Mouse (Mus musculus): ENCODE measurements at regions not wholly inside any gene's neighbourhood (a gene's known extent, or its start where the extent isn't known, plus 50 kb on each side); places are given as distances from the start of the nearest gene placed in this dataset.
"Not testable (repeated sequence)": the region's sequence is repeated elsewhere in the genome, so short reads cannot be mapped to it uniquely, and the experiment has no call there.

DNA sequence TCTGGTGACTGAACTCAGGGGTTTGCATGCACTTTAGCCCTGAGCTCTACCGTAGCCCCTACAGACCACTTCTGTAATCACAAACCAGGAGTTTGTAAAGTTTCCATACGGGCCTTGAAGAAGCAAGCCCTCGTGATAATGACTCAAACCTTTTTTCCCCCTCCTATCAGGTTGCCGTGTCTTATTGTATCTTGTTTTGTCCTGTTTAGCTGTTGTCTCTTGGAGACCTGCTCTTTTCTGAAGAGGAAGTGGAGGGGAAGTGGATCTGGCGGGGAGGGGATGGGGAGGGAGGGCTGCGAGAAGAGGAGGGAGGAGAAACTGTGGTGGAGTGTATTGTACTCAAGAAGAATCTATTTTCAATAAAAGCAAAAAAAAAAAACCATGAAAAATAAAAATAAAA, 87.0 kb downstream of the Fam43a start:
- no peak for DNase-seq

DNA sequence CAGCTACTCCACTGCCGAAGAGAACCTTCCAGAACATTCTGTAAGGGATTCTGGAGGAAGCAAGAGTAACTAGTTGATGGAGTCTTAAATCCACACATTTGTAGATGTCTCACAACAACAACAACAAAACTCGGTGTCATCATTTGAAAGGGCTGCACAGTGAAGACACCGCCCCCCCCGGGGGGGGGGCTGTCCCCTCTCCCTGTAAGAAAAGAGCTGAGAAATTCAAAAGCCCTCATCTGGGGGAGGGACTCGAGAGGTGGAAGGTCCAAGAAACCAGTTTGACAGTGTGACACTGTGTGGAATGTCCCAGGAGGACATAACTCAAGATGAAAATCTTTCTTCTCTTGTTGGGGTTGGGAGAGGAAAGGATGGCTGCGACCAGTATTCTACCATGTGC, 87.7 kb downstream of the Fam43a start:
- DNase-seq, result no peak

DNA sequence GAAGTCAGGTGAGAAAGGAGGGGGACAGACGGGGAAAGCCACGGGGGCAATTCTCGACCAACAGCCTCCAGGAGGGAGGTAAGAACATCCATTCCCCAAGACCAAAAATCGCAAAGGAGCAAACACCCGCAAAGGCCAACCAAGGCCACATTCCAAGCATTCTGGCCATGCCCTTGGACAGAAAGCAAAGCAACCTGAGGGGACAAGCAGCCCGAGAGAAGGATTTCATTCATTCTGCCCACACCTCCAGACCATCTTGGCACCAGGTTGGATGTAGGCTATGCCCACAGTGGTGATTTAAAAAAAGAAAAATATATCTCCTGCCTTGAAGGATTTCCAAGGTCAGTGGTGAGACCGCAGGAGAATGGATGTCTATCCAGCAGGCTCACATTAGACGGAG, 88.2 kb downstream of the Fam43a start:
- DNase-seq, result peak in 1 of 2 experiments; percentile 49

DNA sequence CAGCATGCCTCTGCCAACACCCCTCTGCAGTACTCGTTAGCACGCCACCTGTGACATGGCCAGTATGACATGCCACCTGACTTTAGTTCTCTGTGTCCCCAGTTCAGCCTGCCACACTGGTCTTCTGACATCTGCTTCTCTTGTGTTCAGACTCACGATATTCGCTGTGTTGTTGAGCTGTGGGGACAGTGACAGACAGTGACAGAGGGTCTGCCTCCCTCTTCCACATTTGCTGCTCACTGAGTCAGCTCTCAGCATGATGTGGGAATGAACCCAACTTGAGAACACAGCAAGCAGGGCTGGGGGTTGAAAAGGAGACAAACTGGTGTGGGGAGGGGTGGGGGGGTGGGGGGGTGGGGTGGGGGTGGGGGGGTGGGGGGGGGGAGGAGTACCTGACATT, 91.0 kb downstream of the Fam43a start:
- DNase-seq, result no peak

DNA sequence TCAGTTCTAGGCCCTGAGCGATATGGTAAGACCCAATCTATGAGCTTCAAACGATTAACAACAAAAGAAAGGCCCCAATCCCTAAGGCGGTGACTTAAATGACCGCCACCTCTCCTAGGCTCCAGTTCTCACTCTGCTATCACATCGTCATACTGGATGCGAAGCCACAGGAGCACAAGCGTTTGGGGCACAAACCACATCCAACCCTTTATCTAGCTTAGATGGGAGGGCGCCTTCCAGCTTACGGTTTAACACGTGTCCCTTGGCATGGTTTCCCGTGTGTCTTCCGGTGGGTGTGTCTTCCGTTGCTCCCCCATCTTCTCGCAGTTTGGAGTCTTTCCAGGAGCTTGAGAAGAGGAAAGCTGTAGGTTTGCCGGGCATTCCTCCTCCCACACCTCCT, 92.4 kb downstream of the Fam43a start:
- peak; percentile 37 to 46 for DNase-seq

DNA sequence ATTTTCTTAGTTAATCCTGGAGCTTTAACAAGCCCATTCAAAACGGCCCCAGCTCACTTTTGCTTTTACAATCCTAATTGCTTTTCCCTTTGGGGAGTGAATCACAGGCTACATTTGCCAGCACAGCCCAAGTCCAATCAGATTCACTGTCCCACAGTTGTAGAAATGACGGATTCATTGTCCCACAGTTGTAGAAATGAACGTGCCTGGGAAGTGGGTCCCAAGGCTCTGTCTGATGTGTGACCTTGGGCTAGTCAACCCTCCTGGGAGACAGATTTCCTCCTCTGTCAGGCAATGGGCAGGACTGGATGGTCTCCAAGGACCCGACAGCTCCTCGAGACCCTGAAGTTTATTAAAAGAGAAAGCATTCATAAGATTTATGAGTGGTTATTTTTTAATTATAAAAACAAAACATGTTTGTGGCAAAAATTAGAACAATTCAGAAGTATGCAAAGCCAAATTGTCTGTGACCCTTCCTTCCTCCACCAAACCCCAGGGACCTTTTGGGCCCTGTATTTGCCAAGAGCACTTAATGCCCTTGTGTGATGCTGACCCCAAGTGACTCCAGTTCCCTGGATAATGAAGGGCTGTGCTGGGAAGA, 93.1 kb downstream of the Fam43a start:
- DNase-seq, result peak; percentile 66 to 86

DNA sequence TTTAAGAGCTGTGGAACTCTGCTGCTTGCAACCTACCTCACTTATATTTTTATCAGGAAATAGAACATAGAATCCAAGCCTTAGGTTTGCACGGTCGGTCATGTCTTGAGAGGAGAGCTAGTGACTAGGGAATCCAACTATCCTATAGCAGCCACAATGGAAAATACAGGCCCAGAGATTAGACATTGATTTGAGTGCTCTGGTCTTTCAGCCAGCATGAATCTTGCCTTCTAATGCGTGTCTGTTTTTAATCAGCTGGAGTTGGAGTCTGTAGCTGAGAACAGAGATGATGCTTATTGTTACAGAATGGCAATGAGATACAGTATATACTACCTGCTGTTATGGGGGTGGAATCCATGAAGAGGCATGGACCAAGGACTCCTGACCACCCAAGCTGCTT, 93.7 kb downstream of the Fam43a start:
- DNase-seq, result no peak

DNA sequence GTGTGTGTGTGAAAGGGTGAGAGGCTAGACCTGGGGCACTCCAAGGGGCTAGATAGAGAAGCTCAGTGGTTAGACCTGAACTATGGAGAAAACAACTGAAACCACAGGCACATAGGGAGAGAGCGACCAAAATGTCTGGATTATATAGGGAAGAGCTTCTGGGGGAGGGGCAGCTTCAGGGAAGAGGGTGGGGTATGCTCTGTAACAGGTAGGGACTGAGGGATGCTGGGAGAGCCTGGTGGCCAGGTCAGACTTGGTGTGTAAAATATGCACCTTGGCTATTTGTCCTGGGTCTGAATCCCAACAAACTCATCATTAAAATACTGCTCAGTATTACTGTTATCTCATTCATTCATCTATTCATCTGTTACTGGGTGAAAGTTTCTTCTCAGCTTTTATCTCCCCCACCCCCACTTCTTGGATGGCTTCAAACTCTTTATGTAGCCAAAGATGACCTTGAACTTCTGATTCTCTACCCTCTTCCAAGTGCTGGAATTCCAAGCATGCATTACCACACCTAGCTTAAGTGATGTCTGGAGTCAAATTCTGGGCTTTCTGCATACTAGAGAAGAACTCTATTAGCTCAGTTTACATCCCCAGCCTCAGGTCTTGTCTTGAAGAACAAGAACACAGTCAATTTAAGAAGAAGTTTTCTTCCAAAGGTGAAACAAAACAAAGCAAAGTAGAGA, 94.5 kb downstream of the Fam43a start:
- no peak for DNase-seq

DNA sequence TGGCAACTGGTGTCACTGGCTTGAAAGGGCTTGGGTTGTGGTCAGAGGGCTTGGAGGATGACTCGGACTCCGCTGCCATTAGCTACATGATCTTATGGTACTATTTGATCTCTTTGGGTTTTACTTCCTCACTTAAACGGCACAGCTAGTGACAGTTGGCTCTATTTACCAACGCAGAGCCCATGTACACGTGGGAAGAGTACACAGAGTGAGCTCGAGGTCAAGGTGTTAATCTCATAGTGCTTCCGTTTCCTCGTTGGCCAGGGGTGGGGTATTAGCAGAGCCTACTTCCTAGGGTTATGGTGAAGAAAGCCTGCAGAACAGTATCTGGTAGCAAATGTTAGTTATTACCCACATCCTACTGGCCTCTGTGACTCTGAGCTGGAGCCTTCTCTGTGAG, 96.2 kb downstream of the Fam43a start:
- no peak for DNase-seq

DNA sequence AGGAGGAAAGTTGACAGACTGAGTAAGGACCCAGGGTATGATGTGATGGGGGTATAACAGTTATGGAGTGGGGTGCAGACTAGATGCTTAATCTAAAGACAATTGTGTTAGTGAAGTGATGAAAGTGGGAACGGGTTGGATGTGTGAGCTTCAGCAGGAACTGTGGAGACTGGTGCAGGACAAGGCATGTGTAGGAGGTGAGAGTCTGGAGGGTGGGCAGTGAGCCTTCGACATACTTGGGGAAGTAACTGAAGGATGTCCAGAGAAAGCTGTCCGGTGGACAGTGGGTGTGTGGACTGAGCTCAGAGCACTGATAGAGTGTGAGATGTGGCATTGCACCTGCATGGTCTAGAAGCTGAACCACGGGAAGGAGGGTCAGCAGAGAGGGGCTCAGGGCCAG, 97.7 kb downstream of the Fam43a start:
- DNase-seq, result no peak

DNA sequence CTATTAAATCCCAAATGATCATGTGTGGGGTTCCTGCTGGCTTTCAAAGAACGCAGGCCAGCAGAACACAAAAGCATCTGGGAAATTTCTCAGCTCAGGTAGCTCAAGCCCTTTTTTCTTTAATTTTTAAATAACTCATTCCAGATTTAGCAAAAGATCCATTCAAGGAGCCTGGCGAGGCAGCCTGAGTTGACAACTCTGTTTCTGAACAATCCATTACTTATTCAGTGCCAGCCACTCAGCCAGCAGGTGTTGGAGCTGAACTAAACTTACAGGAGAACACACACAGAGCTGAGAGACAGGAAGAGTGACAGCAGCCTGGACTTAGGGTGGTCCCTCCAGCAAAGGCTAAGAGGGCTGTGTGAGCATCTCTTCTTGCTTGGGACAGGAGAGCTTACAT, 98.3 kb downstream of the Fam43a start:
- DNase-seq, result no peak

DNA sequence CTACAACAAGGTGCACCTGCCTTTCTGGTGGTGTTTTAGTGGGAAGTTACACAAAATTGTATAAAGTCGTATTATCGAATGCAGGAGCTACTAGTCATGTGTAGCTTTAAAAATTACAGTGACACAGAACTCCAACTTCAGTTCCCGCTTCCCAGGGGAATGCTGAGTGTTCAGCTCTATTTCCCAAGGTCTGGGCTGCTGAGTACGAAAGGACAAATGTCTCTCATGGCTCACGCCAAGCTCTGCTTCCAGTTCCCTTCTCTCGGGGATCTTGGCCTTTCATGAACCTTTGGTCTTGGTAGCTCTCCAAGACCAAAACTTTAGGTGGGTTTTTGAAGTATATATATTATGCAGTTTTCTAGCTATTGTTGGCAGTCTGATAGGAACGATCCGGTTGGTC, 104.3 kb downstream of the Fam43a start:
- no peak for DNase-seq

DNA sequence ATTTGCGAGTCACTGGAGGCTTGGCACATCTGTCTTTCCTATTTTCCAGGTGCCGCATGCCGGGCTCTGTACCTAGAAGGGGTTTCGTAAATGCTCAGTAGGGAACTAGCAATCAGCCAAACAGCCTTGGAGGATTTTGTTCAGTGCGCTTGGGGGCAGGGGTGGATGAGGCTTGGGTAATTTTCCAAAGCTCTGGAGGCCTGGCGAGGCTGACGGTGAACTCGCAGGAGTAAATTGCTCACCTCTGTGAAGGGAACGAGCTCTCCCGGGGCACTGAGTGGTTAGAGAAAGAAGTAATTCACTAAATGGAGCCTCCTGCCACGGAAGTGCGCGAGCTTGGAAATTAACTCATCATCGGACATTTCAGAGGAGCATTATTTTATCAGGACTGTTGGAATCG, 110.0 kb downstream of the Fam43a start:
- no peak for DNase-seq

DNA sequence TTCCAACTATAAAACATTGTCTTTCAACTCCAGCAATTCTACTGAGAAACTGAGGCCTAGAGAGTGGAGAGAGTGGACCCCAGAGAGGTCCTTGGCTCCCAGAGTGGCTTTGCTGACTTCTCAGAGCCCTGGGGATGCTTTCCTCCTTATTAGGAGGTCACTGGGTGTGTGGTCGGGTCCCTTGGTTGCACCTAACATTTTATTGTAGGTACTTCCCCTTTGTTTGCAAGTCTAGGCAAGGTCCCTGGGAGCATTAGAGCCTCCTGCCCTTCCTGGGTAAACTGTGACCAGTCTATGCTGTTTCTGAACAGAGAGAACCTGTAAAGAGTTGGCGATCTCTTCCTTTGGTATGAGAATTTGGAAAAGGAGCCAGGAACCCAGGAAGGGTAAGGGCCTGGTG, 110.5 kb downstream of the Fam43a start:
- no peak for DNase-seq

DNA sequence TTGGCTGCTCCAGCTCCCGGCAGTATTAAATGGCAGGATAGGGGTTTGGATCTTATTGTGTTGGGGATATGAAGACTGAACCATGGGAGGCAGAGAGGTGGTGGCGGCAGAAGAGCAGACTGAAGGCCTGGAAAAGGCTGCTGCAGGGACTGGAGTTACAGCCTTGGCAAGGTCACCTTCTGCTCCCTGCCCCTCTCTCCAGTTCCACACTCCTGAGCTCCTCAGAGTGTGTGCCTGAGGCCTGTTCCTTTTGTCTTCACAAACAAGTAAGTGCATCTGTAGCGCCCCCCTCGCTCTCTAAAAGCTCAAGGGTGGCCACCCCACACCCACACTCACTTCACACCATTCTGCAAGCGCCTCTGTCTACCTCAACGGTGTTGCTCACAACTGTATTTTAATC, 113.0 kb downstream of the Fam43a start:
- no peak for DNase-seq

DNA sequence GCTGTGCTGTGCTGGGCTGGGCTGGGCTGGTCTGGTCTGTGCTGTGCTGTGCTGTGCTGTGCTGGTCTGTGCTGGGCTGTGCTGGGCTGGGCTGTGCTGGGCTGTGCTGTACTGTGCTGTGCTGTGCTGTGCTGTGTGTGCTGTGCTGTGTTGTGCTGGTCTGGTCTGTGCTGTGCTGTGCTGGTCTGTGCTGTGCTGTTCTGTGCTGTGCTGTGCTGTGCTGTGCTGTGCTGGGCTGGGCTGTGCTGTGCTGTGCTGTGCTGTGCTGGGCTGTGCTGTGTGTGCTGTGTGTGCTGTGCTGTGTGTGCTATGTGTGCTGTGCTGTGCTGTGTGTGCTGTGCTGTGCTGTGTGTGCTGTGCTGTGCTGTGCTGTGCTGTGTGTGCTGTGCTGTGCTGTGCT, 118.1 kb downstream of the Fam43a start:
- not testable (repeated sequence) for DNase-seq

DNA sequence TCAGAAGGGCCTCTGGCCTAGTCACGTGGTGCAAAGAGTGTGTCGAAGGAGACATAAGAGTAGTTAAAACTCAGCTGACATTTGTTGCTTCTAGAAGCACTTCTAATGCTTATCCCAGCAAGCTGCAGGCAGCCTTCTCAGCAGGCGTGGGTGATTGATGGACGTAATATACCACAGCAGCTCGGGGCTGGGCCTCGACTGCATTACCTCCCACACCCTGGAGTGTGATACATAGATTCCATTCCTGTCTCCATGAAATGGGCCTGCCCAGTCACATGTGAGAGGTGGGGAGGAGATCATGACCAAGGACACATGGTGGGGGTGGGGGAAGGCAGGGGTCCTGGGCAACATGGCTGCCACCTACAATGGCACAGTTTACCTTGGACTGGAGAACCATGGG, 121.3 kb downstream of the Fam43a start:
- no peak for DNase-seq

DNA sequence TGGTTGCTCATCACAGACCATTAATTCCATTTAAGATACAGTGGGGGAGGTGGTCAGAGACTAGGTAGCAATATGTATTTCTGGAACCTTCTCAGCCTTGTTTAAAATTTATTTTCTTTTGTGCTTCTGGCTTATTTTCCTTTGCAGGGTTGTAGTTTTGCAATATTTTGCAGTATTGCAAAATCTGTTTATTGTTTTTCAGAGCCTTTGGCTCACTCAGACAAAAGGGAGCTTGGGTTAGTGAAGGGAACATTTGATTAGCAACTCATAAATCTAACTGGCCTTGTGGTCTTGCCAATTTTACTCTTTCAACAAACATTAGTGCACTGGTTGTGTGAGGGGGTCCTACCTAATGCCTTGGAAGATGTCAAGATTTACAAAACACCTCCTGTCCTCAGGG, 121.7 kb downstream of the Fam43a start:
- DNase-seq, result no peak

DNA sequence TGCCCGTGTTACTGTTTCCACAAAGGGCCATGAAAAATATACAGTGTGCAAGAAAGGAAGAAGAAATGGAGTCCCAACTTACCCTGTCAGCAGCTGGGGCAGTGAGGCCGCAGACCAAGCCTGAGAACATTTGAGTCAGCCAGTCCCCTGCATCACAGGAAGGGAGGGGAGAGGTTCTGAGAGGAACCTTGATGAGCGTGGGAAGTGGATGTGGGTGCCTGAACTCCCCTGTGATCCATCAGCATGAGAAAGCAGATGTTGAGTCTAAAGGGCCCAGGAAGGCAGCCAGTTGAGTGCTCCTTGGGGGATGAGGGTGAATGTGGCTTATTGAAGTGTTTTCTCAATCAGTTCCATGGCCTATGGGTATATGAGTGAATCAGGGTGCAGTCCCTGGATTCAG, 122.8 kb downstream of the Fam43a start:
- no peak for DNase-seq

DNA sequence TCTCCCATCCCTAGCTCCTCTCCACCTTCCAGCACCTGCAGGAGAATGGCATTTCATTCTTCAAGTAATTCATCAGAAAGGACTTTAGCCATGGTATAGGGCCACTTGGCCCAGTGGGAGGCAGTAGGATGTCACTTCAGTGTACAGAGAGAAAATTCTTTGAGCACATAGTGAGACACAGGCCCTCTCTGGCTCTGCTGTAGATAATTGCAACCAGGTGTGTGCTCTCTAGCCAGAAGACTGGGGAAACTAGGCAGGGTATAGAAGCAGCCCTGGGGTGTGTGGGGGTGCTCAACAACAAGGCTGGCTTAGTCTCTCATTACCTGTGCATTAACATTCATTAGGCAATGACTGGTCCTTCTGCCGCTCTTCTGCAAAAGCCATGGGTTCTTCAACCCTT, 125.1 kb downstream of the Fam43a start:
- DNase-seq, result no peak

DNA sequence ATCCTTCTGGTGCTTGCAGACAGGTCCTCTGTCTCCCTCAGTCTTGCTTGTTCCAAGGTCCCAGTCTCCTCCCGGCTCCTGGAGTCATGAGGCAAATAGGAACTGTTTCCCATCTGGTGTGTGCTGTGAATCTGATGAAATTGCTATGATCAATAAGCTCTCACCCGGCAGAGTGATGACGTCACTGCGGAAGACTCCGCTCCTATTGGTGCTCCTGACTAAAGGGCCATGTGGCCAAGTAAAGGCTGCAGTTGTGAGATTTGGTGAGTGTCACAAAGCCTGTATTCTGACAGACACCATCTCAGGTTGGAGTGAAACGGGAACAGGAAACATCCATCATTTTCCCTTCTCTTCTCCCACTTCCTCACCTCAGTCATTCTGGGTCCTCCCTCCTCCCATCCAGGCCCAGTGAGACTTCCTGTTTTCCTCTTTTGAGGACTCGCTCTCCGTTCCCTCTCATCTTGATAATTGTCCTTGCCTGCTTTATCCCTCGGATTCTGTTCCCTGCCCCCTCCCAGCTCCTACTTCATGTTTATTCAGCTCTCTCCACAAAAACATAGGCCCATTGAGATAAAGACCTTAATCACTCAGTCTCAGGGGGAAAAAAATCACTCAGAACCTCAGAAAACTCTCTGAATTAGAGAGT, 133.4 kb downstream of the Fam43a start:
- no peak for DNase-seq

DNA sequence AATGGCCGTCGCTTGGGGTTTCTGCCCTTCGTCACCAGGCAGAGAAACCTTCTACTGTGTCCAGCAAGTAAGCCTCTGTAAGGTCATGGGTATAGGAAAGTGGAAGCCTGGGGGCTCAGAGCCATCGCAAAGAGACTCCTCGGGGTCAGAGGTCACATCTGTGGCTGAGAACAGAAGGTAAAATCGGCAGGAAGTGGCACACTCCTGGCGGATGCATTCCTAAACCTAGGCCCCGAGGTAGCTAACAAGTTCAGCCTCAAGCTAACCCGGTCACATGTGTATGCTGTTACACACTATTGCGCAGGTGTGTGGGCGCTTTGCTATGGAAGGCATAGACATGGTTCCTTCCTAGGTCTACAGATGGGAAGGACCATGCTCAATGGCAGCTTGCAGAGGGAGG, 134.0 kb downstream of the Fam43a start:
- no peak for DNase-seq

DNA sequence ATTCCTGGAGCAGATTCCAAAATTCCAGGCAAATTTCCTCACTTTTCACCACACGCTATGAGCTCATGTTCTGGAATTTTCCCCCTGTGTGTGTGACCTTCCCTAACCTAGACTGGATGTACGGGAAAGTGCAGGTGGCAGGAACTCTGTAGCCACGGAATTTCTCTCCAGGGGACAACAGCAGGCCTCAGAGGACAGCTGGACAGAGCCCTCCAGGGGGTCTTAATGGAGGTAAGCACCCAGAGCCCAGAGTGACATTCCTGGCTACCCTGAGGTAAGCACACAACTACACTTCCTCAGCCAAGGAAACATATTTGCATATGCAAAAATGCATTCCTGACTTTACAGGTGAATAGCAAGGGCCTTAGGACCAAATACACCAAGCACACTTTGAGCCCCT, 135.8 kb downstream of the Fam43a start:
- peak in 1 of 2 experiments; percentile 59 for DNase-seq

DNA sequence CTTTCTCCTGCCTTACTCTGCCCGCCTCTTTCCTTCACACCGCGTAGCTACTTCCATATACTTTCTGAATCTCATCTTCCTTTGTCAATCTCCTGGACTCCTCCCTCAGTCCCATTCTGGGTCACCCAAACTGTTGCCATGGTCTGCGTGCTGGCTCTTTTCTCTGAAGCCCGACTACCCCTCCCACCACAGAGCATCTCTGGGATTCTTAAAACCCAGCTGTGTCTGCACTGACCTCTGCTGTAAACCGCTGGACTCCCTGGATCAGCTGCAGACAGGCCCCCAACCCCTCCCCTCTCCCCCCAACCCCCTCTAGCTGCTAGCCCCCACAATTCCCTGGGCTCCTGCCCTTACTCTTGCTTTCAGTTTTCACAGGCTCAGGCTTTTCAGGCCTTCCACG, 136.4 kb downstream of the Fam43a start:
- DNase-seq, result no peak
